Mouse (Mus musculus) spleen, adult 2 months (tissue): ENCODE results near the gene Nr2f6. TPM values are rescaled to one million over a fixed set of nuclear protein-coding genes. Genes with fewer than 3 reads are reported as not detected.

Experiments used
- DNase-seq, 2 experiments: peaks; one replicate each; pipeline versions ENCODE4 v3.0.0 to v3.0.0-alpha.2; 2012 to 2021; ENCODE audit warnings: low spot score in 2 of 2, low read depth in 1 of 2
- H3K27ac ChIP-seq: fragments of 200-500 bp; 2 replicates; pipeline ENCODE4 v1.5.1; 2012; ENCODE audit warnings: low read length, inconsistent platforms; ENCODE audit not compliant: insufficient read depth
- H3K27me3 ChIP-seq: fragments of 200-500 bp; 2 replicates; pipeline ENCODE4 v1.6.1; 2012; ENCODE audit warnings: mild to moderate bottlenecking, moderate library complexity, low read length, inconsistent platforms; ENCODE audit not compliant: control insufficient read depth, insufficient read depth
- H3K36me3 ChIP-seq: fragments of 200-500 bp; 2 replicates; pipeline ENCODE4 v1.6.1; 2012; ENCODE audit warnings: mild to moderate bottlenecking, low read length, inconsistent platforms; ENCODE audit not compliant: control insufficient read depth, insufficient read depth
- H3K4me1 ChIP-seq: fragments of 200-500 bp; 2 replicates; pipeline ENCODE4 v1.6.1; 2011; ENCODE audit warnings: inconsistent platforms; ENCODE audit not compliant: control insufficient read depth, insufficient read depth, insufficient read length
- H3K4me3 ChIP-seq: fragments of 200-500 bp; 2 replicates; pipeline ENCODE4 v1.5.1; 2011; ENCODE audit warnings: mild to moderate bottlenecking, inconsistent platforms; ENCODE audit not compliant: insufficient read depth, insufficient read length; ENCODE audit errors: extremely low read depth
- CTCF ChIP-seq: fragments of 200-500 bp; IDR thresholded peaks from 2 replicates; pipeline ENCODE4 v1.5.1; 2011; ENCODE audit warnings: mild to moderate bottlenecking, inconsistent platforms; ENCODE audit not compliant: insufficient read depth, insufficient read length, insufficient replicate concordance; ENCODE audit errors: extremely low read depth
- POLR2A ChIP-seq: fragments of 200-500 bp; IDR thresholded peaks from 2 replicates; pipeline ENCODE4 v1.6.1; 2011; ENCODE audit warnings: low read depth, low read length, inconsistent platforms
- WGBS: fragments of 180-500 bp; shearing (Covaris S2); methylation state at CpG from one replicate; pipeline ENCODE4 v1.1.7; 2018; 5-methylcytosine and 5-hydroxymethylcytosine counted together
- polyA plus RNA-seq: library from polyadenylated mRNA; depleted of rRNA; stranded (reverse); fragments of >200 nt; gene quantifications from 2 replicates; pipeline ENCODE4 v1.2.3, GENCODE M21; 2012

Nr2f6 gene
- polyA plus RNA-seq, 1 experiment: 59.4 TPM

DNA sequence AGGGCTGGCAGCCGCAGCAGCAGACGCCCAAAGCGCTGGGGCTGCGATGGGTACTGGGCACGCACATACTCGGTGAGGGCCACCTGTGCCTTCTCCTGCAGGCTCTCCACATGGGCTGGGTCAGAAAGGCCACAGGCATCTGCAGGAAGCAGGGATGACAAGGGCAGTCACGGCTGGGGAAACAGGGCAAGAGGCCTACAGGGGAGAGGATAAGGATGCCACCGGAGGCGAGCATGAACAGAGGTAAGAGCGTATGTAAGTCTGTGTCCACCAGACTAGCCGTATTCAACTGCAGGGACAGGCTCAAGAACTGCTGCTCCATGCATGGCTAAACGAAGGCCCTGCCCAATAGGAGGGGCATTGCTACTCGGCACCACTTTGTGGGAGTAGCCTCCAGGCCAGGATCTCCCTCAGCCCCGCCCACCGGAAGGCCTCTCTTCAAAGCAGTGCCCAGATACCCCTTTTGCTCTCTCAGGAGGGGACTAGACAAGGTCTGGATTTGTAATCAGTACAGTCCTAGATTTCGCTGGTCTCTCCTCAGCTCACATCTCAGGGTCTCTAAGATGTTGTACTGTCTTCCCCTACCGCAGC, 7.0 kb downstream of the Nr2f6 start:
- H3K27me3 ChIP-seq: no peaks in the 10 kb centered on the region
- no peak overlapping the region for H3K27ac ChIP-seq
- peaks cover 7% of the 10 kb centered on the region for H3K36me3 ChIP-seq
- no peak overlapping the region for H3K4me3 ChIP-seq
- WGBS: 86% methylated on average over 17 of the region's 17 CpGs
- DNase-seq: no peak
- TF ChIP-seq CTCF: no peak
- no peak for TF ChIP-seq POLR2A
- peaks cover 12% of the 10 kb centered on the region for H3K4me1 ChIP-seq

- Histone ChIP-seq H3K27ac (no peak overlapping the region), H3K36me3 (peaks cover 7% of the 10 kb centered on the region), H3K27me3 (no peaks in the 10 kb centered on the region), H3K4me3 (no peak overlapping the region), H3K4me1 (peaks cover 12% of the 10 kb centered on the region)
- DNase-seq: no peak
- no peak for TF ChIP-seq CTCF
- no peak for TF ChIP-seq POLR2A
- WGBS: 96% methylated on average over 3 of the region's 3 CpGs
These were observed 8.8 kb downstream of the Nr2f6 start for GRCm38 (mm10) chr8:71373000-71373399.

DNA sequence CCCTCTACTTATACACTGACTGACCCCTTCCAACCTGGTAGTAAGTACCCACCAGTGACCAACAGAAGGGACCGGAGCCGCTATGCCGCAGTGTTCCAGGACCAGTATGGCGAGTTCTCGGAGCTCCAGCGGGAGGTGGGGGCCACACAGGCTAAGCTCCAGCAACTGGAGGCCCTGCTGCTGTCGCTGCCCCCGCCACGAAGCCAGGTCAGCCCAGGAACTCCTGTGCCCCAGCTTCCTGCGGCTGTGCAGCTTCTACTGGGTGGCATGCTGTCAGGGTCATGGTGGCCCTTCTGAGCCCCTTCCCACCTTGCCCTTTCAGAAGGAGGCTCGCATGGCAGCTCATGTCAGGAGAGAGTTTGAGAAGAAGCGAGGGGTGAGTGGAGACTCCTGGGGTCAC, 9.3 kb downstream of the Nr2f6 start:
- Histone ChIP-seq H3K4me1 (peaks cover 12% of the 10 kb centered on the region), H3K27ac (no peak overlapping the region), H3K36me3 (peaks cover 7% of the 10 kb centered on the region), H3K27me3 (no peaks in the 10 kb centered on the region), H3K4me3 (no peak overlapping the region)
- 92% methylated on average over 12 of the region's 12 CpGs for WGBS
- TF ChIP-seq CTCF (no peak), POLR2A (no peak)
- no peak for DNase-seq

GRCm38 (mm10) chr8:71371236-71371848, 10.4 kb downstream of the Nr2f6 start, which contains the start of gene Ocel1:
Gene Ocel1, plus strand, starts transcription at chr8:71371298.
- Histone ChIP-seq H3K4me1 (peaks cover 8% of the 10 kb centered on the region), H3K4me3 (peak within 1 kb of the TSS; percentile 98), H3K27ac (peak within 1 kb of the TSS; percentile 98), H3K27me3 (no peaks in the 10 kb centered on the region), H3K36me3 (peaks cover 7% of the 10 kb centered on the region)
- under 1% methylated on average over 68 of the region's 68 CpGs for WGBS
- TF ChIP-seq CTCF: peak; percentile 97
- peak; percentile 76 for TF ChIP-seq POLR2A
- peak; percentile 97 for DNase-seq

- WGBS: 20% methylated on average over 5 of the region's 5 CpGs
- Histone ChIP-seq H3K27me3 (no peaks in the 10 kb centered on the region), H3K4me3 (peak overlapping the region; percentile 98; the same call in 1 of the 2 replicates), H3K27ac (no peak overlapping the region), H3K36me3 (peaks cover 7% of the 10 kb centered on the region), H3K4me1 (peaks cover 2% of the 10 kb centered on the region; the same call in 1 of the 2 replicates)
- TF ChIP-seq POLR2A (no peak), CTCF (no peak)
- no peak for DNase-seq
These were observed 11.0 kb downstream of the Nr2f6 start for GRCm38 (mm10) chr8:71370711-71371235.

GRCm38 (mm10) chr8:71369040-71369718, 12.6 kb downstream of the Nr2f6 start:
- no peak for DNase-seq
- TF ChIP-seq POLR2A (no peak), CTCF (no peak)
- no peak overlapping the region for H3K4me3 ChIP-seq
- no peak overlapping the region for H3K27ac ChIP-seq
- peaks cover 5% of the 10 kb centered on the region for H3K36me3 ChIP-seq
- H3K4me1 ChIP-seq: no peaks in the 10 kb centered on the region
- WGBS: 95% methylated on average over 10 of the region's 10 CpGs
- H3K27me3 ChIP-seq: no peaks in the 10 kb centered on the region
